Mouse (Mus musculus) neural tube, embryonic 13.5 days (tissue): ENCODE results near the gene Ston1. TPM values are rescaled to one million over a fixed set of nuclear protein-coding genes. Genes with fewer than 3 reads are reported as not detected.

Experiments
- ATAC-seq: fragments of 200-750 bp; cut with Nextera tagmentation; 2 replicates; pipeline ENCODE4 v1.8.0; 2017; ENCODE audit warnings: low read depth, mild to moderate bottlenecking, moderate TSS enrichment, moderate library complexity
- H3K27ac ChIP-seq: fragments of 300-500 bp; sonication (generic); replicated peaks from 2 replicates; pipeline ENCODE4 v1.5.1; 2015; ENCODE audit warnings: moderate library complexity, mild to moderate bottlenecking, inconsistent platforms
- H3K27me3 ChIP-seq: fragments of 300-500 bp; sonication (generic); 2 replicates; pipeline ENCODE4 v1.6.1; 2015; ENCODE audit warnings: mild to moderate bottlenecking, inconsistent platforms
- H3K36me3 ChIP-seq: fragments of 300-500 bp; sonication (generic); 2 replicates; pipeline ENCODE4 v1.6.1; 2015; ENCODE audit warnings: mild to moderate bottlenecking, inconsistent platforms
- H3K4me1 ChIP-seq: fragments of 300-500 bp; sonication (generic); replicated peaks from 2 replicates; pipeline ENCODE4 v1.6.1; 2015; ENCODE audit warnings: inconsistent platforms
- H3K4me2 ChIP-seq: fragments of 300-500 bp; sonication (generic); 2 replicates; pipeline ENCODE4 v1.6.1; 2015; ENCODE audit warnings: inconsistent platforms, mild to moderate bottlenecking, moderate library complexity
- H3K4me3 ChIP-seq: fragments of 300-500 bp; sonication (generic); 2 replicates; pipeline ENCODE4 v1.5.1; 2015; ENCODE audit warnings: mild to moderate bottlenecking, inconsistent platforms
- H3K9ac ChIP-seq: fragments of 300-500 bp; sonication (generic); 2 replicates; pipeline ENCODE4 v1.6.1; 2015; ENCODE audit warnings: moderate library complexity, mild to moderate bottlenecking, inconsistent platforms
- H3K9me3 ChIP-seq: fragments of 300-500 bp; sonication (generic); 2 replicates; pipeline ENCODE4 v1.6.1; 2016; ENCODE audit warnings: inconsistent platforms
- WGBS: fragments of 180-500 bp; shearing (Covaris S2); methylation state at CpG from one replicate; pipeline ENCODE4 v1.1.7; 2015; 5-methylcytosine and 5-hydroxymethylcytosine counted together
- polyA plus RNA-seq: library from polyadenylated mRNA; unstranded; fragments of >200 nt; fragmentation: Nextera tagmentation; extraction: Ambion mirVana; gene quantifications from 2 replicates; pipeline ENCODE4 v1.2.1, GENCODE M21; 2015

Gene Ston1
- polyA plus RNA-seq, 1 experiment from 2014 or later = 2.7 TPM

DNA sequence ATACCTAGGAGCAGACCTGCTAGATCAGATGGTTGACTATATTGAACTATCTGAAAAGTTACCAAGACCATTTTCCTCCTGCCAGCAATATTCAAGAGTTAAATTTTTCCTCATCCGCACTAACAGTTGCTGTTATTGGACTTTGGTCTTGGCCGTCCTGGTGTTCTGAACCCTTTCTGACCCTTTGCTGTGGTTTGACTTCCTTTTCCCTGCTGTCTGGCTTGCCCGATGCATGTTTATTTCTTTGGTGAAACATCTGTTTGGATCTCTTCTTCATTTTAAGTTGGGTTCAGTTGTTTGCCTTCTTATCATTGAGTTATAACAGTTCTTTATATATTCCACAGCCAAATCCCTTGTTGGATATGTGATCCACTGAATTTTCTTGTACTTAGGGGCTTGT is 33.9 kb upstream of the Ston1 start:
- no peak for ATAC-seq
- peaks cover 55% of the 10 kb centered on the region for H3K36me3 ChIP-seq
- no peak overlapping the region for H3K27ac ChIP-seq
- no peak overlapping the region for H3K9ac ChIP-seq
- no peaks in the 10 kb centered on the region for H3K27me3 ChIP-seq
- H3K4me3 ChIP-seq = no peak overlapping the region
- no peaks in the 10 kb centered on the region for H3K9me3 ChIP-seq
- no peak overlapping the region for H3K4me2 ChIP-seq
- H3K4me1 ChIP-seq = no peaks in the 10 kb centered on the region
- WGBS = 90% methylated on average over 3 of the region's 3 CpGs

DNA sequence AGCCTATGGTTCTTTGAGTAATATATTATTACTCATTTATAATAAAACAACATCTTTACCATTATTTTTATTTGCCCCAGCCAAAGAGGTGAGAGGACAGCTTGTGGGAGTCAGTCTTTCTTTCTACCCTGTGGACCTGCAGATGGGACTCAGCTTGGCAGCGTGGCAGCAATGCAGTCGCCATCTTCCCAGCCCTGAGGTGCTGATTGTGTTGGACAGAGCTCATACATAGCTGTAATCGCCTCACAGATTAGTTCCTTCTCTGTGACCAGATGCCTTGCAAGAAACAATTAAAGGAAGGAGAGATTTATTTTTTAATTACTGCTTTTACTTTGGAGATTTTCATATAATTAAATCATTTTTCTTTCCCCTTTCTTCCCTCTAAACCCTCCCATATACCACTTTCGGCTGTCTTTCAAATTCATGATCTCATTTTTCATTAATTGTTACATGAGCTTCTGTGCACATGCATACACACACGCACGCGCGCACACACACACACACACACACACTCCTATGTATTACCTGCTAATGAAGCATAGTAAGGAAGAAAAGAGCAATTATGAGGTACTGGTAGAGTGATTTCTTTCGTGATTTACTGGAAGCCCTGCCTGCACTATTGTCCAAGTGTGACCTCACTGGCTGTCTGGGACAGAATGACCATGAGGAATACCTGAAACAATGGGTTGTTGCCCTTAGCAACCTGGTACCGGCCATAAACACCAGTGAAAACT is 27.5 kb upstream of the Ston1 start:
- Histone ChIP-seq H3K4me1 (peaks cover 9% of the 10 kb centered on the region), H3K4me3 (no peak overlapping the region), H3K9ac (no peak overlapping the region), H3K36me3 (peaks cover 73% of the 10 kb centered on the region), H3K27ac (peak overlapping the region; percentile 55), H3K27me3 (no peaks in the 10 kb centered on the region), H3K9me3 (no peaks in the 10 kb centered on the region), H3K4me2 (no peak overlapping the region)
- peak; percentile 81 for ATAC-seq
- WGBS = 31% methylated on average over 10 of the region's 10 CpGs

DNA sequence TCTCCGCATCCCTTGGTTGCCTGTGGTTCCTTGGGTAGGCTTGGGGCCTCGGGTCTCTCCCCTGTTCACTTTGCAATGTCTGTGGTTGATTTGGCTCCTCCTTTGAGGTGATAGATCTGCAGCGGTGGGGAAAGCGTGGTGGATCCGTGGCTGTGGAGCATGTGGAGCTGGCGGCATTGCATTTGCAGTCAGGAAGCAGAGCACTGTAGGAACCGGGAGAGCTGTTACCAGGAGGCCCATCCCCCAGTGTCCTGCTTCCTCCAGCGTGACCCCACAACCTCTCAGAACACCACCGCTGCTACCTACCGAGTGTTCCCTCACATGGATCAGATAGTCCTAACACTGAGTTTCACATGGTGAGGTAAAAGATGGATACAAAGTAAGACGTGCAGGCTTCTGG is 26.7 kb upstream of the Ston1 start:
- peak; percentile 57; the same call in 1 of the 2 replicates for ATAC-seq
- peaks cover 9% of the 10 kb centered on the region for H3K4me1 ChIP-seq
- no peak overlapping the region for H3K9ac ChIP-seq
- peaks cover 77% of the 10 kb centered on the region for H3K36me3 ChIP-seq
- H3K27me3 ChIP-seq = no peaks in the 10 kb centered on the region
- no peak overlapping the region for H3K4me2 ChIP-seq
- 59% methylated on average over 11 of the region's 11 CpGs for WGBS
- H3K4me3 ChIP-seq = no peak overlapping the region
- H3K27ac ChIP-seq = peak overlapping the region; percentile 55
- H3K9me3 ChIP-seq = no peaks in the 10 kb centered on the region

DNA sequence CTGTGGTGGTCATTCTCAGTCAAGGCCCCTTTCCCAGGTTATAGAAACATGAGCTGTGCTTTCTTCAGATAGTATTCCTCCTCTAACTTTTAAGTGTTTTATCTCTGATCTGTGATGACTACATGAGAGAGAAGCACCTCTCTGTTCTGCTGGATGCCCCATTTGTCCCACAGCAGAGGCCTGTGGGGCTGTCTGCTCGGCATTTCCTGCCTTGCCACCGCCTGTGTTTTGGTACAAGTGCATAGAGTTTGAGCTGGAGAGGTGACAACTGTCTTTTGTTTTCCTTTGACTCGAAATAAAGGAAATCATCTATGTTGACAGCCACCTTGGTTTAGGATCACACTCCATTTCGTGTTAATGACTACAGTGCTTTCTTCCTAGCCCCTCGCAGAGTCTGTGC is 22.7 kb upstream of the Ston1 start:
- ATAC-seq = no peak
- no peak overlapping the region for H3K4me3 ChIP-seq
- no peak overlapping the region for H3K4me2 ChIP-seq
- peaks cover 17% of the 10 kb centered on the region for H3K4me1 ChIP-seq
- H3K27me3 ChIP-seq = no peaks in the 10 kb centered on the region
- no peak overlapping the region for H3K27ac ChIP-seq
- H3K9ac ChIP-seq = no peak overlapping the region
- no peaks in the 10 kb centered on the region for H3K9me3 ChIP-seq
- WGBS = 80% methylated on average over 5 of the region's 5 CpGs
- H3K36me3 ChIP-seq = peaks cover 71% of the 10 kb centered on the region

GRCm38 (mm10) chr17:88578522-88579242 is 18.8 kb upstream of the Ston1 start:
- Histone ChIP-seq H3K9ac (peak overlapping the region; percentile 57; the same call in 1 of the 2 replicates), H3K27ac (peak overlapping the region; percentile 87), H3K27me3 (no peaks in the 10 kb centered on the region), H3K9me3 (no peaks in the 10 kb centered on the region), H3K4me2 (peak overlapping the region; percentile 25), H3K36me3 (peaks cover 79% of the 10 kb centered on the region), H3K4me1 (0 out of 2 replicates have a peak, but pooled peaks cover 16% of the 10 kb centered on the region), H3K4me3 (no peak overlapping the region)
- peak; percentile 66 for ATAC-seq
- 57% methylated on average over 20 of the region's 20 CpGs for WGBS

- no peak overlapping the region for H3K4me3 ChIP-seq
- peak overlapping the region; percentile 29; the same call in 1 of the 2 replicates for H3K27ac ChIP-seq
- WGBS = 91% methylated on average over 6 of the region's 6 CpGs
- no peaks in the 10 kb centered on the region for H3K9me3 ChIP-seq
- no peak for ATAC-seq
- H3K4me2 ChIP-seq = no peak overlapping the region
- peaks cover 87% of the 10 kb centered on the region for H3K36me3 ChIP-seq
- no peaks in the 10 kb centered on the region for H3K27me3 ChIP-seq
- 0 out of 2 replicates have a peak, but pooled peaks cover 16% of the 10 kb centered on the region for H3K4me1 ChIP-seq
- no peak overlapping the region for H3K9ac ChIP-seq
These were observed 16.9 kb upstream of the Ston1 start for GRCm38 (mm10) chr17:88580556-88580955.

DNA sequence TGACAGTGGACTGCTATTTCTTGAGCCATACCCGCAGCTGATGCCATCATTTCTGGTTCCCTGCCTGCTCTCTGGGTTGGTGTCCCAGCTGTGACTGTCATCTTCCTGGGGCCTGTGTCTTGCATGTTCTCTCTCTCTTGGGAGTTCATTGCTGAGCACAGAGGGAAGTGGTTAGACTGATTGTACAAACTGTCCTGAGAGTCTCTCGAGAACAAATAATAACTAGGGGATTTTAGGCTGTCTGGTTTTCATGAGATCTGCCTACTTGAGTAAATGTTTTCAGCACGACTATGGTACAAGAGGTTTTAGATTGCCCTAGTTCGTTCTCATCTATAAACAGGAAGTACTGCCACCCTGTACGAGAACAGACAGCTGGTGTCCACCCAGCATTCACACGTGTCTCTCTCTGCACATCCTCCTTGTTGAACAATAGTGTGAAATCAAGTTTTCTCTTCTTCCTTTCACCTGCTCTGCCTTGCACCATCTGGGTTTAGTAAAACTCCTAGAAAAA is 15.9 kb upstream of the Ston1 start:
- 72% methylated on average over 6 of the region's 6 CpGs for WGBS
- peaks cover 87% of the 10 kb centered on the region for H3K36me3 ChIP-seq
- no peak overlapping the region for H3K4me3 ChIP-seq
- no peak overlapping the region for H3K9ac ChIP-seq
- no peak overlapping the region for H3K4me2 ChIP-seq
- no peak for ATAC-seq
- 0 out of 2 replicates have a peak, but pooled peaks cover 16% of the 10 kb centered on the region for H3K4me1 ChIP-seq
- no peaks in the 10 kb centered on the region for H3K27me3 ChIP-seq
- H3K9me3 ChIP-seq = no peaks in the 10 kb centered on the region
- no peak overlapping the region for H3K27ac ChIP-seq

DNA sequence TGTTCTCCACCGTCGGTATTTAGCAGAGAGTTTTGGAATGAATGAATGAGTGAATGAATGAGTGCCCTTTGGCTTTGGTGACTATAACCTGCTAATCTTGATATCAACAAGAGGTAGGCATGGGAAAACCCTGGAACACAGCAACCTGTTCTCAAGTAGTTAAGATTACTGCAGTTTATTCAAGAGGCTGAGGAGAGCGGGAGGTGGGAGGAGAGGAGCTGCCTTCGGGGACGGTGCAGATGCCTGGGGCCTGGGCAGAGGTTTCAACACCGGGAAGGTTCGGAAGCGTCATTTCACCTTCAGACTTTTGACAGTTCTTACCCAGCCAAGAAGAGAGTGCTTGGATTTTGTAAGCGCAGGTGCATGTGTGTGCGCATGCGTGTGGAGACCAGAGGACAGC is 14.5 kb upstream of the Ston1 start:
- 86% methylated on average over 11 of the region's 11 CpGs for WGBS
- no peak for ATAC-seq
- no peak overlapping the region for H3K27ac ChIP-seq
- H3K4me1 ChIP-seq = 0 out of 2 replicates have a peak, but pooled peaks cover 16% of the 10 kb centered on the region
- H3K4me3 ChIP-seq = no peak overlapping the region
- H3K9me3 ChIP-seq = no peaks in the 10 kb centered on the region
- H3K9ac ChIP-seq = no peak overlapping the region
- H3K27me3 ChIP-seq = no peaks in the 10 kb centered on the region
- H3K4me2 ChIP-seq = no peak overlapping the region
- H3K36me3 ChIP-seq = peaks cover 86% of the 10 kb centered on the region

GRCm38 (mm10) chr17:88583411-88583810 is 14.1 kb upstream of the Ston1 start:
- Histone ChIP-seq H3K4me3 (no peak overlapping the region), H3K27ac (no peak overlapping the region), H3K9ac (no peak overlapping the region), H3K4me1 (0 out of 2 replicates have a peak, but pooled peaks cover 14% of the 10 kb centered on the region), H3K27me3 (no peaks in the 10 kb centered on the region), H3K36me3 (peaks cover 89% of the 10 kb centered on the region), H3K4me2 (no peak overlapping the region), H3K9me3 (no peaks in the 10 kb centered on the region)
- no peak for ATAC-seq
- 68% methylated on average over 8 of the region's 8 CpGs for WGBS

GRCm38 (mm10) chr17:88587371-88587770 is 10.1 kb upstream of the Ston1 start:
- Histone ChIP-seq H3K9ac (no peak overlapping the region), H3K27ac (no peak overlapping the region), H3K4me2 (no peak overlapping the region), H3K27me3 (no peaks in the 10 kb centered on the region), H3K4me1 (no peaks in the 10 kb centered on the region), H3K36me3 (peaks cover 84% of the 10 kb centered on the region), H3K4me3 (no peak overlapping the region), H3K9me3 (no peaks in the 10 kb centered on the region)
- 87% methylated on average over 15 of the region's 15 CpGs for WGBS
- ATAC-seq = no peak

GRCm38 (mm10) chr17:88588228-88588627 is 9.3 kb upstream of the Ston1 start:
- no peak for ATAC-seq
- H3K9me3 ChIP-seq = no peaks in the 10 kb centered on the region
- no peak overlapping the region for H3K9ac ChIP-seq
- H3K4me2 ChIP-seq = no peak overlapping the region
- 93% methylated on average over 8 of the region's 8 CpGs for WGBS
- H3K27ac ChIP-seq = no peak overlapping the region
- no peaks in the 10 kb centered on the region for H3K27me3 ChIP-seq
- no peak overlapping the region for H3K4me3 ChIP-seq
- no peaks in the 10 kb centered on the region for H3K4me1 ChIP-seq
- H3K36me3 ChIP-seq = peaks cover 76% of the 10 kb centered on the region

GRCm38 (mm10) chr17:88590251-88590650 is 7.2 kb upstream of the Ston1 start:
- H3K27me3 ChIP-seq = no peaks in the 10 kb centered on the region
- no peak overlapping the region for H3K9ac ChIP-seq
- ATAC-seq = no peak
- H3K4me1 ChIP-seq = no peaks in the 10 kb centered on the region
- no peaks in the 10 kb centered on the region for H3K9me3 ChIP-seq
- H3K36me3 ChIP-seq = peaks cover 55% of the 10 kb centered on the region
- no peak overlapping the region for H3K4me3 ChIP-seq
- H3K4me2 ChIP-seq = no peak overlapping the region
- H3K27ac ChIP-seq = no peak overlapping the region
- 77% methylated on average over 6 of the region's 6 CpGs for WGBS
